In the genomic region with DNA sequence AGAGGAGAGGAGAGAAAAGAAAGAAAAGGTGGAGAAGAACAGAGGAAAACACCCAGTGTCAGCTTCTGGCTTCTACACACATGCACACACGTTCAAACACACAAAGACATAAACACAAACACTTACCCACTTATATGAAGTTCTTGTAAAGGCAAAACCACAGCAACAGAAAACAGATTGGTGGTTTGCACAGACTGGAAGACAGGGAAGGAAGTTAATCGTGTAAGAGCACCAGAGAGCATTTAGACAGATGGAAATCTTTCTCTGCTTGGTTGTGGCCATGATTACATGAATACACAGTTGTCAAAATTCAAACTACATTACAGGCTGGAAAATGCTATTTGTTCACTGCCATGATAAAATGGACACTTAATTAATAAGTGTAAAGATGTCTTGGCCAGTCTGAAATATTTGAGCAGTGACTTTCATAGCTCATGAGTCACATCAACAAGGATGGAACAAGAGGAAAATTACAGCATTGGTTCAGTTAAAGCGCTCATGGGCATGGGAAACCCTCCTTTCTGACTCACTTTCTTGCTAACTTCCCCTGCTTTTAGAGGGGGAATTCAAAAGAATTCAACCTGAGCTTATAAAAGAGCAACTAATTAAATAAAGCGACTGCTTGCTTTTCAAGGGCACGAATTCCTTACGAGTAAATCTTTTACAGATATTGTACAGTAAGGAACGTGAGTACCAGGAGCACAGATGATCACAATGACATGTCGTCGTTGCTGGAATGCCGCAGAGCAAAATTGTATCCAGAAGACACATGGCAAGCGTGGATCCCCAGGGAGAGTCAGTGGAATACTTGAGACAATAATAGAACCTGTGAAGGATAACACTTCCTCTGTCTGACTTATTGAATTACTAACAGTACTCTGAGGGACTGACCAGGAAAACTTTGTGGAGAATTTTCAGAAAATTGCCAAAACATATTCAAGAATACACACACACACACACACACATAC, we compare ENCODE assay signal across 1 mouse cellular context.
TF ChIP-seq lines count a peak whose summit lies in the region.

No protein-coding gene starts in this region.

TF ChIP-seq in MEL, 35 proteins besides CTCF, POLR2A, EP300 and RAD21:
- TF ChIP-seq ZC3H11A (IDR thresholded peaks at IDR 0.05; ENCODE audit: low read depth, low read length) (no peak), RCOR1 (IDR thresholded peaks at IDR 0.05; ENCODE audit: low read depth, low read length) (peak; percentile 80)
